Mouse (Mus musculus) liver, embryonic 14.5 days (tissue): Measurements from ENCODE around the gene Isy1. TPM values are rescaled to one million over a fixed set of nuclear protein-coding genes. Genes with fewer than 3 reads are reported as not detected.

Experiments used
- ATAC-seq: fragments of 200-750 bp; cut with Nextera tagmentation; 2 replicates; pipeline ENCODE4 v1.8.0; 2017; ENCODE audit warnings: moderate number of reproducible peaks, mild to moderate bottlenecking, moderate library complexity; ENCODE audit not compliant: insufficient read depth
- DNase-seq, 3 experiments: peaks; one replicate each; pipeline ENCODE4 v3.0.0-alpha.2; 2012 to 2013; ENCODE audit warnings: low read depth in 3 of 3, low spot score in 3 of 3
- H3K27ac ChIP-seq: fragments of 300-500 bp; sonication (generic); 2 replicates; pipeline ENCODE4 v1.5.1; 2014; ENCODE audit warnings: moderate library complexity, mild to moderate bottlenecking, control low read depth, inconsistent platforms
- H3K27me3 ChIP-seq: fragments of 300-500 bp; sonication (generic); 2 replicates; pipeline ENCODE4 v1.6.1; 2014; ENCODE audit warnings: mild to moderate bottlenecking, low read length, moderate library complexity; ENCODE audit not compliant: control insufficient read depth, insufficient read depth
- H3K36me3 ChIP-seq: fragments of 300-500 bp; sonication (generic); replicated peaks from 2 replicates; pipeline ENCODE4 v1.6.1; 2014; ENCODE audit warnings: low read depth; ENCODE audit not compliant: control insufficient read depth, insufficient read depth
- H3K4me1 ChIP-seq, 2 experiments: fragments of 200-500 bp in 1 of 2; fragments of 300-500 bp in 1 of 2; sonication (generic) in 1 of 2; replicated peaks; 2 replicates each; pipeline ENCODE4 v1.6.1; 2012 to 2014; ENCODE audit warnings: antibody characterized with exemption in 1 of 2, inconsistent platforms in 1 of 2, low read length in 1 of 2; ENCODE audit not compliant: control insufficient read depth in 2 of 2, insufficient read depth in 2 of 2
- H3K4me2 ChIP-seq: fragments of 300-500 bp; sonication (generic); 2 replicates; pipeline ENCODE4 v1.6.1; 2014; ENCODE audit warnings: low read depth, mild to moderate bottlenecking, control low read depth, moderate library complexity
- H3K4me3 ChIP-seq, 2 experiments: fragments of 200-500 bp in 1 of 2; fragments of 300-500 bp in 1 of 2; sonication (generic) in 1 of 2; 2 replicates each; pipeline ENCODE4 v1.5.1; 2012 to 2014; ENCODE audit warnings: low read depth in 2 of 2, low read length in 2 of 2, mild to moderate bottlenecking in 2 of 2, control low read depth in 1 of 2, inconsistent platforms in 1 of 2, moderate library complexity in 1 of 2; ENCODE audit not compliant: insufficient read depth in 1 of 2
- H3K9ac ChIP-seq: fragments of 300-500 bp; sonication (generic); replicated peaks from 2 replicates; pipeline ENCODE4 v1.6.1; 2014; ENCODE audit warnings: mild to moderate bottlenecking, control low read depth, moderate library complexity
- H3K9me3 ChIP-seq: fragments of 300-500 bp; sonication (generic); 2 replicates; pipeline ENCODE4 v1.6.1; 2016; ENCODE audit warnings: low read length, mixed read lengths; ENCODE audit not compliant: control insufficient read depth
- CTCF ChIP-seq: IDR thresholded peaks from 2 replicates; pipeline ENCODE4 v1.5.1; 2016; ENCODE audit warnings: antibody characterized with exemption, low read depth, control low read depth
- EP300 ChIP-seq: IDR thresholded peaks from 2 replicates; pipeline ENCODE4 v1.6.1; 2016; ENCODE audit warnings: antibody characterized with exemption, low read depth
- WGBS: fragments of 180-500 bp; shearing (Covaris S2); extraction: QIAGEN DNeasy Blood & Tissue Kit; methylation state at CpG from one replicate; pipeline ENCODE4 v1.1.7; 2014; ENCODE audit not compliant: insufficient replicate concordance; 5-methylcytosine and 5-hydroxymethylcytosine counted together
- polyA plus RNA-seq, 2 experiments: library from polyadenylated mRNA; depleted of rRNA in 1 of 2; stranded (reverse) in 1 of 2; unstranded in 1 of 2; fragments of >200 nt; fragmentation: Nextera tagmentation in 1 of 2; extraction: Ambion mirVana in 1 of 2; gene quantifications; 2 replicates each; pipeline versions ENCODE4 v1.2.1 to v1.2.3; 2012 to 2014

The Isy1 gene
- polyA plus RNA-seq, 2 experiments: 16.9 to 34.0 TPM

- Histone ChIP-seq H3K4me2 (no peak overlapping the region), H3K9ac (no peak overlapping the region), H3K4me1 (peaks cover 10 to 13% of the 10 kb centered on the region in 2 experiments; a peak in 3 of 4 replicates), H3K36me3 (peaks cover 56% of the 10 kb centered on the region), H3K27me3 (no peaks in the 10 kb centered on the region), H3K9me3 (no peaks in the 10 kb centered on the region), H3K27ac (no peak overlapping the region), H3K4me3 (no peak overlapping the region)
- DNase-seq: peak in 1 of 3 experiments; percentile 37
- ATAC-seq: no peak
- TF ChIP-seq CTCF (peak; percentile 58; the same call in 1 of the 2 replicates), EP300 (no peak)
- 22% methylated on average over 1 of the region's 1 CpGs for WGBS
Measured at GRCm38 (mm10) chr6:87842254-87842653, 3.7 kb upstream of the Isy1 start.

- DNase-seq (no peak), ATAC-seq (no peak)
- WGBS: 68% methylated on average over 8 of the region's 8 CpGs
- TF ChIP-seq CTCF (no peak), EP300 (no peak)
- no peak overlapping the region for H3K4me2 ChIP-seq
- H3K9me3 ChIP-seq: no peaks in the 10 kb centered on the region
- no peak overlapping the region for H3K27ac ChIP-seq
- H3K4me3 ChIP-seq: no peak overlapping the region
- H3K9ac ChIP-seq: no peak overlapping the region
- peaks cover 50% of the 10 kb centered on the region for H3K36me3 ChIP-seq
- H3K27me3 ChIP-seq: no peaks in the 10 kb centered on the region
- H3K4me1 ChIP-seq: peaks cover 10% of the 10 kb centered on the region in 2 experiments
Measured at GRCm38 (mm10) chr6:87841635-87842034, 3.0 kb upstream of the Isy1 start.

GRCm38 (mm10) chr6:87839797-87840341 lies 1.3 kb upstream of the Isy1 start:
- H3K9ac ChIP-seq: peak overlapping the region; percentile 84
- 45% methylated on average over 11 of the region's 11 CpGs for WGBS
- DNase-seq: no peak
- H3K4me2 ChIP-seq: peak overlapping the region; percentile 78
- H3K36me3 ChIP-seq: peaks cover 33% of the 10 kb centered on the region
- H3K27ac ChIP-seq: peak overlapping the region; percentile 97
- no peaks in the 10 kb centered on the region for H3K27me3 ChIP-seq
- ATAC-seq: no peak
- peaks cover 10% of the 10 kb centered on the region in 2 experiments for H3K4me1 ChIP-seq
- no peak for TF ChIP-seq CTCF
- TF ChIP-seq EP300: no peak
- H3K4me3 ChIP-seq: peak overlapping the region in 1 of 2 experiments; percentile 70; a peak in 2 of 4 replicates
- H3K9me3 ChIP-seq: no peaks in the 10 kb centered on the region

GRCm38 (mm10) chr6:87835695-87836094 lies 2.9 kb downstream of the Isy1 start, which contains the start of gene Gm45140:
TSS of gene Gm45140 (minus strand) at chr6:87835795.
- WGBS: 81% methylated on average over 7 of the region's 7 CpGs
- ATAC-seq (no peak), DNase-seq (no peak)
- Histone ChIP-seq H3K27me3 (no peaks in the 10 kb centered on the region), H3K4me3 (no peak within 1 kb of the TSS), H3K27ac (no peak within 1 kb of the TSS), H3K36me3 (peaks cover 11% of the 10 kb centered on the region), H3K9me3 (no peaks in the 10 kb centered on the region), H3K4me1 (peaks cover 10% of the 10 kb centered on the region in 2 experiments), H3K9ac (no peak within 1 kb of the TSS; the same call in 1 of the 2 replicates), H3K4me2 (no peak within 1 kb of the TSS)
- TF ChIP-seq EP300: no peak
- no peak for TF ChIP-seq CTCF

GRCm38 (mm10) chr6:87820366-87820765 lies 18.2 kb downstream of the Isy1 start:
- Histone ChIP-seq H3K4me2 (no peak overlapping the region), H3K4me1 (no peaks in the 10 kb centered on the region), H3K9ac (no peak overlapping the region), H3K9me3 (no peaks in the 10 kb centered on the region), H3K4me3 (no peak overlapping the region), H3K27me3 (no peaks in the 10 kb centered on the region), H3K36me3 (peaks cover 44% of the 10 kb centered on the region), H3K27ac (no peak overlapping the region)
- DNase-seq (no peak), ATAC-seq (no peak)
- TF ChIP-seq EP300 (no peak), CTCF (no peak)
- WGBS: 93% methylated on average over 2 of the region's 2 CpGs
